Mouse (Mus musculus): ENCODE results near the gene Gabrr3.

DNA sequence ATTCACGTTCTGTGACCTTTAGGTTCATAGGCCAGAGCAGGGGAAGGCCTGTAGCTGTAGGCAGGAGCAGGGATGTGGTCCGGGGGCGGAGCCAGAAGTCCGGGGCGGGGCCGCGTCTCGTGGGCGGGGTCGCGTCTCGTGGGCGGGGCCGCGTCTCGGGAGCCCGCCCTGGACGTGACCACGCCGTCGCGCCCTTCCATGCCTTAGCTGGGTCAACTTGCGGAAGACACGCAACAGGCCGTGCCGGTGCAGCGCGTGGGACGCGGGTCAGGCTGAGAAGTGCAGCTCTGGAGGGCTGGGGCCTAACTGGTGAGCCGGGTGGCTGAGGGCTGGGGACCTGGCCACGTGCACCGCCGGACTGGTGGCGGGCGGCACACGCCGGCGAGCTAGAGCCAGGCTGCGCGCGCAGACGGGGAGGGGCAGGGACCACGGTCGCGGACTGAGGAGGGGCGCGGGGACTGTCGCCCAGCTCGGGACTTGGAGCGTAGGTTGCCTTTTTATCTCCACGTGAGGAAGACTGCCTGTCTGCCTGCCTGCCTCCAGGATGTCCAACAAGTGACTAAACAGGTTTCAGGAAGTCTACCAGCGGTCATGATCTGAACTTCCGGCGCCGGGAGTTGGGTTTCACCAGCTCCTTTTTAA is 64.6 kb downstream of the Gabrr3 start, which contains the start of gene Riox2:
- TF ChIP-seq CTCF (IDR thresholded peaks at IDR 0.05; ENCODE audit: low read depth, low read length): peak; percentile 13; the same call in 1 of the 2 replicates
- 0 out of 2 replicates have a peak, but pooled peaks have one; percentile 45 for TF ChIP-seq POLR2A (IDR thresholded peaks at IDR 0.05; ENCODE audit: extremely low read depth, insufficient read depth, low read length)
